Mouse (Mus musculus): Measurements from ENCODE around the gene Nxn. TPM values are rescaled to one million over a fixed set of nuclear protein-coding genes. Genes with fewer than 3 reads are reported as not detected.

Gene Nxn
- polyA plus RNA-seq, 1 experiment: 7.4 TPM

DNA sequence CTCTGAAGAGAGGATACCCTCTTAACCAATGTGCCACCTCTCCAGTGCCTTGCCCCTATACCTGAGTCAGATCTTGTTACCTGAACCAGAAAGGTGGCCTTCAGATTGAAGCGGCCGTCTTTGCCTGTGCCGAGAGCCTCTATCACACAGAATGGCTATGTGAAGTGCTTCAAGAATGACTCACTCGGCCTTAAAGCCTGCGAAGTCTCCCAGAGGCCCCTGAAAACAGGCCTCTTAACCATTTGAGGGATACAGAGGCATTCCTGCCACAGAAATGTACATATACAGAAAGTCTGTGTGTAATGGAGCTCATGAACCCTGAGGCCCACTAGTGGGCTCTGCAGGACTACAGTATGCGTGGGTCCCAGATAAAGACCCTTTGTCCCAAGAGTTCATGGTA, 115.1 kb downstream of the Nxn start:
- Histone ChIP-seq H3K27ac (ENCODE audit: insufficient read depth, low read depth, low read length) (no peak overlapping the region), H3K27me3 (ENCODE audit: control insufficient read depth, insufficient read depth, low read length) (no peaks in the 10 kb centered on the region), H3K36me3 (ENCODE audit: control insufficient read depth, insufficient read depth, low read length) (no peaks in the 10 kb centered on the region), H3K4me1 (ENCODE audit: control insufficient read depth, insufficient read depth, insufficient read length, low read length) (peaks cover 4% of the 10 kb centered on the region; the same call in 1 of the 2 replicates), H3K4me3 (ENCODE audit: low read depth, low read length) (no peak overlapping the region)
- WGBS: 93% methylated on average over 6 of the region's 6 CpGs
- TF ChIP-seq POLR2A (IDR thresholded peaks at IDR 0.05; ENCODE audit: low read depth, low read length) (no peak), CTCF (IDR thresholded peaks at IDR 0.05; ENCODE audit: extremely low read depth, insufficient read length, insufficient replicate concordance, low read depth, low read length) (no peak)

DNA sequence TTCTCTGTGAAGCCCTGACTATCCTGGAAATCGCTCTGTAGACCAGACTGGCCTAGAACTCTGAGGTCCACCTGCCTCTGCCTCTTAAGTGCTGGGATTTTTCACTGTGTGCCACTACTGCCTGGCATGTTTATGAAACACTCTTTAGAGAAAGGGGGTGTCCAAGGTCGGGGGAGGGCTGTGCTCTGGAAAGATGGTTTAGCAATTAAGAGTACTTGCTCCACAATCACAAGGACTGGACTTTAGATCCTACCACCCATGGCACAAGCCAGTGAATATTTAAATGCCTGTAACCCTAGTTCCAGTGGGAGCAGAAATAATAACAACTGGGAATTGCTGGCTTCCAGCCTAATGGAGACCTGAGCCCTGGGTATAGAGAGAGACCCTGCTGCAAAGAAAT, 119.0 kb downstream of the Nxn start:
- 48% methylated on average over 2 of the region's 2 CpGs for WGBS
- Histone ChIP-seq H3K4me3 (ENCODE audit: low read depth, low read length) (no peak overlapping the region), H3K27me3 (ENCODE audit: control insufficient read depth, insufficient read depth, low read length) (no peaks in the 10 kb centered on the region), H3K27ac (ENCODE audit: insufficient read depth, low read depth, low read length) (no peak overlapping the region), H3K4me1 (ENCODE audit: control insufficient read depth, insufficient read depth, insufficient read length, low read length) (no peaks in the 10 kb centered on the region), H3K36me3 (ENCODE audit: control insufficient read depth, insufficient read depth, low read length) (no peaks in the 10 kb centered on the region)
- TF ChIP-seq CTCF (IDR thresholded peaks at IDR 0.05; ENCODE audit: extremely low read depth, insufficient read length, insufficient replicate concordance, low read depth, low read length) (no peak), POLR2A (IDR thresholded peaks at IDR 0.05; ENCODE audit: low read depth, low read length) (no peak)

DNA sequence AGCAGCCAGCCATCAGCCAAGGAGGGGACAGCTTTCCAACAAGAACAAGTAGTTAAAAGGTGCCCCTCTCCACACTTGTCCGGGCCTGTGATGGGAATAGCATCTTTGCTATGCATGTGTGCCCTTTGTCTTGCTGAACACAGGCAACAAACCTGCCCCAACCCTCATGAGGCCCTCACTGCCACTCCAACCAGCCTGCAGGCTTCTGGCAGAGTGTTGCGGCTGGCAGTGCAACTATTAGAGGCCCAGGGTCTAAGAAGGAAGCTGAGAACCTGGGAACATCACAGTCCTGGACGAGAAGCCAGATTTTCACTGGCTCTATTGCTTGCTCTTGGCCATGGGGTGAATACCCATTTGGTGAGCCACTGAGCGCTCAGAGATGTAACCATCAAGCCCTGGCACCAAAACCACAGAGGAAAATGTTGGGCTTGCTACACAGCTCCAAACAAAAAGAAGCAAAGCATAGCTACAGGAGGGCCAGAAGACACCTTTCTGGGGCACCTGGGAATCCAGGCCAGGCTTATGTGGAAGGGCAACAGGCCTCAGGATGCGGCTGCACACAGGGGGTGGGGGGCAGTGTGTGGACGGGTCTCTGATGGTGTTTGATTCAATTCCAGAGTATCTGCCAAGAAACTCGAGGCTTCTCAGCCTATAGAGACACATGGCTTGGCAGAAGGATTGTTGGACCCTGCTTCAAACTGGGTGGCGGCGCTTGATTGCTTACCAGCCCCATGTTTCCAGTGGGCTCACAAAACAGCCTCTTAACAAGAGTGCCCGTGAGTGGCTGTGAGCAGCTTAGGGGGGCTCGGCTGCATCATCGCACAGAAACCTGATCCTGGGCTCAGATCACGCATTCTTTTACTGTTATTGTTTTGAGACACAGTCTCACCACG, 119.7 kb downstream of the Nxn start:
- no peak overlapping the region for H3K27ac ChIP-seq (ENCODE audit: insufficient read depth, low read depth, low read length)
- whole genome bisulfite sequencing: 75% methylated on average over 14 of the region's 14 CpGs
- no peak overlapping the region for H3K4me3 ChIP-seq (ENCODE audit: low read depth, low read length)
- H3K36me3 ChIP-seq (ENCODE audit: control insufficient read depth, insufficient read depth, low read length): no peaks in the 10 kb centered on the region
- no peaks in the 10 kb centered on the region for H3K27me3 ChIP-seq (ENCODE audit: control insufficient read depth, insufficient read depth, low read length)
- TF ChIP-seq POLR2A (IDR thresholded peaks at IDR 0.05; ENCODE audit: low read depth, low read length) (no peak), CTCF (IDR thresholded peaks at IDR 0.05; ENCODE audit: extremely low read depth, insufficient read length, insufficient replicate concordance, low read depth, low read length) (no peak)
- H3K4me1 ChIP-seq (ENCODE audit: control insufficient read depth, insufficient read depth, insufficient read length, low read length): no peaks in the 10 kb centered on the region

DNA sequence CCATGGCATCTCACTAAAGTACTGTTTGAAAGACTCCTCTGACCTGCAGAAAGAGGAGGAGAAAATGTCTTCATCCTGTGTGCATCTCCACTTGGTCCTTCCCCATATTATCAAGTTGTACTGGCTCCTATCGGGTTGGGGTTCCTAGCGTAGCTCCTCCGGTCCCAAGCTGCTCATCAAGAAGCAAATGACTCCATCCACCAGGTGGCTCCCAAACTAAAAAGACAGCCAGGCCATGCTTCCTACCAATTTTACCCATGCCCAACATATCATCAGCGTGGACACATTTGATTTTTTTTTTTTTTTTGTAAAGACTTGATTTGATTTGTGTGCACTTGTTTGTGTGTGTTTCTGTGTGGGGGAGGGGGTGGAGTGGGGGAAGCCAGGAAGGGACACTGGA, 126.5 kb downstream of the Nxn start:
- H3K27ac ChIP-seq (ENCODE audit: insufficient read depth, low read depth, low read length): no peak overlapping the region
- no peaks in the 10 kb centered on the region for H3K27me3 ChIP-seq (ENCODE audit: control insufficient read depth, insufficient read depth, low read length)
- TF ChIP-seq POLR2A (IDR thresholded peaks at IDR 0.05; ENCODE audit: low read depth, low read length): no peak
- H3K4me1 ChIP-seq (ENCODE audit: control insufficient read depth, insufficient read depth, insufficient read length, low read length): no peaks in the 10 kb centered on the region
- 77% methylated on average over 4 of the region's 4 CpGs for WGBS
- no peaks in the 10 kb centered on the region for H3K36me3 ChIP-seq (ENCODE audit: control insufficient read depth, insufficient read depth, low read length)
- no peak overlapping the region for H3K4me3 ChIP-seq (ENCODE audit: low read depth, low read length)

DNA sequence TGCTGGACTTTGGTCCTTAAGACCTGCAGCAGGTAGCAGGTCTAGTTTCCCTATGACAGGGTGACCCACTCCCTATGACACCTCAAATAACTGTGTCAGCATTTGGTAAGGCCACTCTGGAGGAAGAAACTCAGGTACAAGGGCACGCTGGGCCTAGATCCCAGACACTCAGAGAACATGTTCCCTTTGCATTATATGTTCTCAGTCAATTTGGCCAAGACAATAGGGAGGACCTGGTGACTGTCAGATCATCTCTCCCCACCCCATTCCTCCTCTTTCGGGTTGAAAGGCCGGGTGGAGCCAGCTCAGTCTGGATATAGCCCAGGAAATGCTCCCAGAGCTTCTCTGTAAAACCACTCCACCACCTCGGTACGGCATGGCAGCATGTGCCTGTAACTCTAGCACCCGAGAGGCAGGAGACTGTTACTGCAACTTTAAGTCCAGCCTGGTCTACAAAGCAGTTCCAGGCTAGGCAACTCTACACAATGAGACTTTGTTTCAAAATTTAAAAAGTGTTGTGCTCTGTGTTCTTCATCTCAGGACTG, 130.3 kb downstream of the Nxn start:
- H3K4me1 ChIP-seq (ENCODE audit: control insufficient read depth, insufficient read depth, insufficient read length, low read length): no peaks in the 10 kb centered on the region
- no peak overlapping the region for H3K27ac ChIP-seq (ENCODE audit: insufficient read depth, low read depth, low read length)
- no peak overlapping the region for H3K4me3 ChIP-seq (ENCODE audit: low read depth, low read length)
- TF ChIP-seq CTCF (IDR thresholded peaks at IDR 0.05; ENCODE audit: extremely low read depth, insufficient read length, insufficient replicate concordance, low read depth, low read length) (no peak), POLR2A (IDR thresholded peaks at IDR 0.05; ENCODE audit: low read depth, low read length) (no peak)
- H3K36me3 ChIP-seq (ENCODE audit: control insufficient read depth, insufficient read depth, low read length): no peaks in the 10 kb centered on the region
- no peaks in the 10 kb centered on the region for H3K27me3 ChIP-seq (ENCODE audit: control insufficient read depth, insufficient read depth, low read length)
- 67% methylated on average over 6 of the region's 6 CpGs for WGBS

DNA sequence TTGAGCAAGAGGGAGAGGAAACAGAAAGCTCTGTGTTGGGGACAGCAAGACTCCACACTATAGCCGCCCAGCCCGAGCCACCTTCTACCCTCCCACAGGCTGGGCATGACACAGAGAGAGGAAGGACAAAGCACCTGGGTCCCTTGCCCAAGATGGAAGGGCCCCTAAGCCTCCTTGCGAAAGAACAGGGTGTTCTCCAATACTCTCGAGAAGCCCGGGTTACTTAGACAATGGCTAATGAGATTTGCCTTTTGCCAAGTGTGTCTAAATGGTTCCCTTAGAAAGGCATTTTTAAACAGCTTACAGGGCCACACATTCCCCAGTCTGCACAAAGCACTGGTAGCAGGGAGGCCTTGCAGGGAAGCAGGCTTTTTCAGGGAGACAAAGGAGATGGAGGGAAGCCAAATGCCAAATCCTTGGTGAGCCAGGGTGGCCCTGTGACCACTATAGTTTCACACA, 130.9 kb downstream of the Nxn start:
- no peaks in the 10 kb centered on the region for H3K27me3 ChIP-seq (ENCODE audit: control insufficient read depth, insufficient read depth, low read length)
- H3K27ac ChIP-seq (ENCODE audit: insufficient read depth, low read depth, low read length): no peak overlapping the region
- no peaks in the 10 kb centered on the region for H3K4me1 ChIP-seq (ENCODE audit: control insufficient read depth, insufficient read depth, insufficient read length, low read length)
- 46% methylated on average over 5 of the region's 5 CpGs for WGBS
- TF ChIP-seq POLR2A (IDR thresholded peaks at IDR 0.05; ENCODE audit: low read depth, low read length): no peak
- no peak overlapping the region for H3K4me3 ChIP-seq (ENCODE audit: low read depth, low read length)
- H3K36me3 ChIP-seq (ENCODE audit: control insufficient read depth, insufficient read depth, low read length): no peaks in the 10 kb centered on the region

DNA sequence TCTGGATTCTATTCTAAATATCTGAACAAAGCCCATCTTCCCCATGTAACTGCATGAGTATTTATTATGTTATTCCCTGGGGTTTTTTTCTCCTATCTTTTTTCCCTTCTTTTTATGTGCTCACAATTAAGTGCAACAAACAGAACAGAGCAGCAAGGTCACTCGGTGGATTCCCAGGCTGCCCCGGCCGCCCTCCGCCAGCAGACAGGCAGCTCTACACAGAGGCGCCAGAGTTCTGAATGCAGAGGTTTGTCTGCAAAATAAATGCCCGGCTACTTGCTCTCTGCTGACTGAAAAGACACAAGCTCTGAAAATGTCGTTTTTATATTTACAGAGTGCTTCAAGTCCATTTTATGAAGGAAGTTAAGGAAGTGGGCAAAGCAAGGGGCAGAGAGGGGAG, 131.4 kb downstream of the Nxn start:
- 66% methylated on average over 7 of the region's 7 CpGs for WGBS
- H3K27ac ChIP-seq (ENCODE audit: insufficient read depth, low read depth, low read length): no peak overlapping the region
- TF ChIP-seq CTCF (IDR thresholded peaks at IDR 0.05; ENCODE audit: extremely low read depth, insufficient read length, insufficient replicate concordance, low read depth, low read length) (no peak), POLR2A (IDR thresholded peaks at IDR 0.05; ENCODE audit: low read depth, low read length) (no peak)

More for the DNA sequence above, 131.4 kb downstream of the Nxn start:
- Histone ChIP-seq H3K36me3 (ENCODE audit: control insufficient read depth, insufficient read depth, low read length) (no peaks in the 10 kb centered on the region), H3K4me3 (ENCODE audit: low read depth, low read length) (no peak overlapping the region), H3K27me3 (ENCODE audit: control insufficient read depth, insufficient read depth, low read length) (no peaks in the 10 kb centered on the region), H3K4me1 (ENCODE audit: control insufficient read depth, insufficient read depth, insufficient read length, low read length) (no peaks in the 10 kb centered on the region)
